Mouse (Mus musculus): ENCODE data around the gene Gm20683. TPM values are rescaled to one million over a fixed set of nuclear protein-coding genes. Genes with fewer than 3 reads are reported as not detected.

Gm20683 gene
- polyA plus RNA-seq, 1 experiment from 2014 or later: 2.7 TPM

GRCm38 (mm10) chr17:25834595-25835222, 6.9 kb downstream of the Gm20683 start:
- Histone ChIP-seq H3K9me3 (replicated peaks; ENCODE audit: low read length) (no peaks in the 10 kb centered on the region), H3K4me3 (replicated peaks; ENCODE audit: low read depth, low read length) (peak overlapping the region; percentile 81), H3K4me2 (ENCODE audit: low read length) (peak overlapping the region; percentile 92), H3K27me3 (ENCODE audit: insufficient read depth, low read length) (no peaks in the 10 kb centered on the region), H3K4me1 (replicated peaks; ENCODE audit: insufficient read depth, low read length) (peaks cover 50% of the 10 kb centered on the region), H3K27ac (peak overlapping the region; percentile 99), H3K9ac (ENCODE audit: low read depth, low read length) (peak overlapping the region; percentile 76), H3K36me3 (ENCODE audit: insufficient read depth, low read length) (peaks cover 30% of the 10 kb centered on the region; the same call in 1 of the 2 replicates)
- TF ChIP-seq CTCF (IDR thresholded peaks at IDR 0.05; ENCODE audit: low read depth): no peak
- no peak for ATAC-seq (replicated peaks; ENCODE audit: low FRiP score, low read depth)
- DNase-seq (ENCODE audit: low spot score): no peak
- 75% methylated on average over 12 of the region's 12 CpGs for WGBS

GRCm38 (mm10) chr17:25833961-25834594, 7.5 kb downstream of the Gm20683 start:
- Histone ChIP-seq H3K4me3 (replicated peaks; ENCODE audit: low read depth, low read length) (peak overlapping the region; percentile 81), H3K9ac (ENCODE audit: low read depth, low read length) (peak overlapping the region; percentile 76), H3K36me3 (ENCODE audit: insufficient read depth, low read length) (peaks cover 24% of the 10 kb centered on the region; the same call in 1 of the 2 replicates), H3K4me2 (ENCODE audit: low read length) (peak overlapping the region; percentile 92), H3K9me3 (replicated peaks; ENCODE audit: low read length) (no peaks in the 10 kb centered on the region), H3K4me1 (replicated peaks; ENCODE audit: insufficient read depth, low read length) (peaks cover 54% of the 10 kb centered on the region), H3K27me3 (ENCODE audit: insufficient read depth, low read length) (no peaks in the 10 kb centered on the region), H3K27ac (peak overlapping the region; percentile 99)
- no peak for TF ChIP-seq CTCF (IDR thresholded peaks at IDR 0.05; ENCODE audit: low read depth)
- WGBS: 9% methylated on average over 6 of the region's 6 CpGs
- ATAC-seq (replicated peaks; ENCODE audit: low FRiP score, low read depth) (no peak), DNase-seq (ENCODE audit: low spot score) (peak; percentile 26)

- TF ChIP-seq CTCF (IDR thresholded peaks at IDR 0.05; ENCODE audit: low read depth): no peak
- Histone ChIP-seq H3K4me2 (ENCODE audit: low read length) (peak within 1 kb of the TSS; percentile 92), H3K4me1 (replicated peaks; ENCODE audit: insufficient read depth, low read length) (peaks cover 57% of the 10 kb centered on the region), H3K9me3 (replicated peaks; ENCODE audit: low read length) (no peaks in the 10 kb centered on the region), H3K27me3 (ENCODE audit: insufficient read depth, low read length) (no peaks in the 10 kb centered on the region), H3K36me3 (ENCODE audit: insufficient read depth, low read length) (peaks cover 21% of the 10 kb centered on the region; the same call in 1 of the 2 replicates), H3K9ac (ENCODE audit: low read depth, low read length) (peak within 1 kb of the TSS; percentile 83), H3K4me3 (replicated peaks; ENCODE audit: low read depth, low read length) (peak within 1 kb of the TSS; percentile 81), H3K27ac (peak within 1 kb of the TSS; percentile 99)
- DNase-seq (ENCODE audit: low spot score): peak; percentile 98
- peak; percentile 74 for ATAC-seq (replicated peaks; ENCODE audit: low FRiP score, low read depth)
- 1% methylated on average over 24 of the region's 24 CpGs for WGBS
Observed at GRCm38 (mm10) chr17:25833291-25833663, 8.3 kb downstream of the Gm20683 start, which contains the start of gene Stub1. TSS of gene Stub1 (minus strand) at chr17:25833404.

- Histone ChIP-seq H3K4me1 (replicated peaks; ENCODE audit: insufficient read depth, low read length) (peaks cover 59% of the 10 kb centered on the region), H3K9me3 (replicated peaks; ENCODE audit: low read length) (no peaks in the 10 kb centered on the region), H3K4me3 (replicated peaks; ENCODE audit: low read depth, low read length) (peak overlapping the region; percentile 81), H3K27me3 (ENCODE audit: insufficient read depth, low read length) (no peaks in the 10 kb centered on the region), H3K27ac (peak overlapping the region; percentile 99), H3K36me3 (ENCODE audit: insufficient read depth, low read length) (peaks cover 21% of the 10 kb centered on the region; the same call in 1 of the 2 replicates), H3K4me2 (ENCODE audit: low read length) (peak overlapping the region; percentile 92), H3K9ac (ENCODE audit: low read depth, low read length) (peak overlapping the region; percentile 83)
- peak; percentile 87 for ATAC-seq (replicated peaks; ENCODE audit: low FRiP score, low read depth)
- WGBS: under 1% methylated on average over 77 of the region's 77 CpGs
- peak; percentile 100 for DNase-seq (ENCODE audit: low spot score)
- TF ChIP-seq CTCF (IDR thresholded peaks at IDR 0.05; ENCODE audit: low read depth): no peak
Observed at GRCm38 (mm10) chr17:25832436-25833290, 8.9 kb downstream of the Gm20683 start.

- no peak for DNase-seq (ENCODE audit: low spot score)
- Histone ChIP-seq H3K27ac (peak overlapping the region; percentile 99), H3K9ac (ENCODE audit: low read depth, low read length) (peak overlapping the region; percentile 83), H3K27me3 (ENCODE audit: insufficient read depth, low read length) (no peaks in the 10 kb centered on the region), H3K36me3 (ENCODE audit: insufficient read depth, low read length) (peaks cover 26% of the 10 kb centered on the region; the same call in 1 of the 2 replicates), H3K9me3 (replicated peaks; ENCODE audit: low read length) (no peaks in the 10 kb centered on the region), H3K4me1 (replicated peaks; ENCODE audit: insufficient read depth, low read length) (peaks cover 53% of the 10 kb centered on the region), H3K4me3 (replicated peaks; ENCODE audit: low read depth, low read length) (peak overlapping the region; percentile 81), H3K4me2 (ENCODE audit: low read length) (peak overlapping the region; percentile 85)
- WGBS: 47% methylated on average over 21 of the region's 21 CpGs
- no peak for TF ChIP-seq CTCF (IDR thresholded peaks at IDR 0.05; ENCODE audit: low read depth)
- ATAC-seq (replicated peaks; ENCODE audit: low FRiP score, low read depth): no peak
Observed at GRCm38 (mm10) chr17:25831451-25832281, 9.9 kb downstream of the Gm20683 start.

Measured in kidney, postnatal 0 days (tissue).